Mouse (Mus musculus): ENCODE data around the gene C2cd3. TPM values are rescaled to one million over a fixed set of nuclear protein-coding genes. Genes with fewer than 3 reads are reported as not detected.

The C2cd3 gene
- polyA plus RNA-seq, 1 experiment from 2014 or later, result 13.2 TPM

- WGBS, result 97% methylated on average over 9 of the region's 9 CpGs
- H3K4me2 ChIP-seq (ENCODE audit: low read length), result no peak overlapping the region
- no peak for ATAC-seq
- peaks cover 26% of the 10 kb centered on the region for H3K4me1 ChIP-seq (ENCODE audit: control insufficient read depth, insufficient read depth, low read depth, low read length)
- no peak overlapping the region for H3K27ac ChIP-seq (ENCODE audit: low read depth, low read length)
- H3K27me3 ChIP-seq (replicated peaks; ENCODE audit: control insufficient read depth, insufficient read depth, low read length), result no peaks in the 10 kb centered on the region
- no peak overlapping the region for H3K9ac ChIP-seq (ENCODE audit: low read depth, low read length)
- no peaks in the 10 kb centered on the region for H3K36me3 ChIP-seq (ENCODE audit: control insufficient read depth, insufficient read depth, low read length)
- H3K9me3 ChIP-seq (ENCODE audit: control insufficient read depth, low read length), result no peaks in the 10 kb centered on the region
- no peak overlapping the region for H3K4me3 ChIP-seq (ENCODE audit: low read length)
These were observed 124.8 kb downstream of the C2cd3 start for GRCm38 (mm10) chr7:100496791-100497190.

- no peak overlapping the region for H3K9ac ChIP-seq (ENCODE audit: low read depth, low read length)
- no peak overlapping the region for H3K27ac ChIP-seq (ENCODE audit: low read depth, low read length)
- peaks cover 26% of the 10 kb centered on the region for H3K4me1 ChIP-seq (ENCODE audit: control insufficient read depth, insufficient read depth, low read depth, low read length)
- 75% methylated on average over 4 of the region's 4 CpGs for WGBS
- H3K36me3 ChIP-seq (ENCODE audit: control insufficient read depth, insufficient read depth, low read length), result no peaks in the 10 kb centered on the region
- H3K4me3 ChIP-seq (ENCODE audit: low read length), result no peak overlapping the region
- H3K9me3 ChIP-seq (ENCODE audit: control insufficient read depth, low read length), result no peaks in the 10 kb centered on the region
- ATAC-seq, result no peak
- H3K27me3 ChIP-seq (replicated peaks; ENCODE audit: control insufficient read depth, insufficient read depth, low read length), result no peaks in the 10 kb centered on the region
- H3K4me2 ChIP-seq (ENCODE audit: low read length), result no peak overlapping the region
These were observed 125.4 kb downstream of the C2cd3 start for GRCm38 (mm10) chr7:100497402-100497801.

GRCm38 (mm10) chr7:100497982-100498381 lies 125.9 kb downstream of the C2cd3 start:
- H3K4me2 ChIP-seq (ENCODE audit: low read length), result no peak overlapping the region
- no peak overlapping the region for H3K9ac ChIP-seq (ENCODE audit: low read depth, low read length)
- no peak overlapping the region for H3K27ac ChIP-seq (ENCODE audit: low read depth, low read length)
- peaks cover 22% of the 10 kb centered on the region for H3K4me1 ChIP-seq (ENCODE audit: control insufficient read depth, insufficient read depth, low read depth, low read length)
- no peaks in the 10 kb centered on the region for H3K9me3 ChIP-seq (ENCODE audit: control insufficient read depth, low read length)
- H3K4me3 ChIP-seq (ENCODE audit: low read length), result no peak overlapping the region
- no peak for ATAC-seq
- no peaks in the 10 kb centered on the region for H3K27me3 ChIP-seq (replicated peaks; ENCODE audit: control insufficient read depth, insufficient read depth, low read length)
- H3K36me3 ChIP-seq (ENCODE audit: control insufficient read depth, insufficient read depth, low read length), result no peaks in the 10 kb centered on the region
- WGBS, result 93% methylated on average over 12 of the region's 13 CpGs

DNA sequence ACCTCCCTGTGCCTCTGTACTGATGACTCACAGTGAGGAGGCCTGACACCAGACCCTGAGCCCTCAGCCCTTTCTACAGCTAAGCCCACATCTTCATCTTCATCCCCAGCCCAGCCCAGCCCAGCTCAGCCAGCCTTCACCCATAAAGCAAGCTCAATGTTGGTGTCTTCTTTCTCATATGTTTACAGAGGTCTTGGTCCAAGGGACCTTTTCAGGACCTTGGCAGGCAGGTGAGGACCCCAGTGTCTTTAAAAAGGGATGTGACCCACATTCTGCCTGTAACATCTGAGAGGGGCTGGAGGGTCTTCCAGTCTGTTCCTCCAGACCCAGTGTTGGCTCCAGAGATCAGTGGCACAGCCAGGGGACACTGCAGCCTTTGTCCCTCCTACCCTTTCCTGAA lies 127.4 kb downstream of the C2cd3 start:
- H3K36me3 ChIP-seq (ENCODE audit: control insufficient read depth, insufficient read depth, low read length), result no peaks in the 10 kb centered on the region
- no peak overlapping the region for H3K9ac ChIP-seq (ENCODE audit: low read depth, low read length)
- H3K4me2 ChIP-seq (ENCODE audit: low read length), result no peak overlapping the region
- H3K9me3 ChIP-seq (ENCODE audit: control insufficient read depth, low read length), result no peaks in the 10 kb centered on the region
- no peak overlapping the region for H3K4me3 ChIP-seq (ENCODE audit: low read length)
- H3K27me3 ChIP-seq (replicated peaks; ENCODE audit: control insufficient read depth, insufficient read depth, low read length), result no peaks in the 10 kb centered on the region
- H3K27ac ChIP-seq (ENCODE audit: low read depth, low read length), result no peak overlapping the region
- no peak for ATAC-seq
- H3K4me1 ChIP-seq (ENCODE audit: control insufficient read depth, insufficient read depth, low read depth, low read length), result peaks cover 14% of the 10 kb centered on the region

DNA sequence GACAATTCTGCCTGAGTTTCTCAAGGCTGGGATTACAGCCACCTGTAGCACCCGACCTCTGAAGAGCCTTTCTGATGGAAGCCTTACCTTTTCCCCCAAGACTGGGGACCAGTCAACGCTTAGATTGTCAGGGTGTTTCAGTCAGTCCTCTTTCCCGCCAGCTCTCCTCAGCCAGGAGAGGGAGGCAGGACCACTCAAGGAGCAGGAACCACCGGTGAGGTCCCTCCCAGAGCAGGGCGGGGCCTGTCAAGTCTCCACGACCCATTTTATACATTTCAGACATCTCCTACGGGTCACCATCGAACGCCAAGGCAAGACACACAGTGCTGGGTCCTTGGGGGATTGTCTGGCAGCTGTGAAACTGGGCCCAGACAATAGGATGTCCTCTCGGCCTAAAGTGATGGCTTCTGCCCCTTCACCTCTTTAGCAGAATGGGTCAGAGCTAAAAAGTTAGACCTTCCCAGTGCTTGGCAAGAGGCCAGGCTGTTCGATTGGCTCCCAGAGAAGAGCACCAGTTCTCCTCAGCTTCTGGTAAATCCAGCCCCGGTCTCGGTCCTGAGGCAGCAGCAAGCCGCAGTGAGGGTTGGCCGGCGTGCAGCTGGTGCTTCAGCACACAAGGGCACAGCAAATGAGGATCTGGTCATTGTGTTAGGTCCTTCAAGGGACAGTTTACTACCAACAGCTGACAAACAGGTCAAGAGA lies 128.4 kb downstream of the C2cd3 start:
- Histone ChIP-seq H3K27ac (ENCODE audit: low read depth, low read length) (no peak overlapping the region), H3K36me3 (ENCODE audit: control insufficient read depth, insufficient read depth, low read length) (no peaks in the 10 kb centered on the region), H3K9me3 (ENCODE audit: control insufficient read depth, low read length) (no peaks in the 10 kb centered on the region), H3K4me2 (ENCODE audit: low read length) (no peak overlapping the region), H3K9ac (ENCODE audit: low read depth, low read length) (no peak overlapping the region), H3K4me3 (ENCODE audit: low read length) (no peak overlapping the region), H3K27me3 (replicated peaks; ENCODE audit: control insufficient read depth, insufficient read depth, low read length) (no peaks in the 10 kb centered on the region), H3K4me1 (ENCODE audit: control insufficient read depth, insufficient read depth, low read depth, low read length) (peaks cover 10% of the 10 kb centered on the region)
- 69% methylated on average over 16 of the region's 16 CpGs for WGBS
- no peak for ATAC-seq

DNA sequence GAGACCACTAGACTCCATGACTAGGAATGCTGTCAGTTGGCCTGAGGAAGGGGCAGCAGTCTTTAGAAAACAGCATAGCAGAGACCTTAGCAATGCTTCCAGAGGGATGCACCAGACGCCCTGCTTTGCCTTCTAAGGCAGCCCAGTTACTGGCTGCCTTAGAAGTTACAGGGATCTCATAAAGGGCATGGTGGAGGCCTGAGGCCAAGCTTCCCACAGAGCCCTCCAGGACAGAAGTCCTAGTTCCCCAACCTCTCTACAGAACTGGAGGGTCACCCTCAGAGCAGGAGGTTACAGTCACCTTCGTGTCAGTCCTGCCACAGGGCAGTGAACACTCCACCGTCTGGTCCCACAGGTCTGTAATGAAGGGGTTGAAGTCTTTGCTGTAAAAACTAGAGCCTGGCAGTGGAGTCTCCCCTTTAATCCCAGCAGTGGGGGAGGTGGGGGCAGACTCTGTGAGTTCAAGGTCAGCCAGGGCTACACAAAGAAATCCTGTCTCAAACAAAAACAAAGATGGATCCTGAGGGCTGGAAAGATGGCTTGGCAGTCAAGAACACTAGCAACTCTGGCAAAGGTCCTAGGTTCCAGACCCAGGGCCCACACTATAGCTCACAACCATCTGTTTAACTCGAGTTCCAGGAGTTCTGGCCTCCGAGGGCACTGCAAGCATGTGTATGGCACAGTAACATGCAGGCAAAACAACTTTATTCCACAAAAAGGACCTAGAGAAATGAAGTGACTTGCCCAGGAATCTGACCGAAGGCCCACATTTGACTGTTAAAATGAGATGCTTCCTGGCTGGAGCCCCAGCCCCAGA lies 129.2 kb downstream of the C2cd3 start:
- Histone ChIP-seq H3K27me3 (replicated peaks; ENCODE audit: control insufficient read depth, insufficient read depth, low read length) (no peaks in the 10 kb centered on the region), H3K27ac (ENCODE audit: low read depth, low read length) (no peak overlapping the region)
- no peak for ATAC-seq

DNA sequence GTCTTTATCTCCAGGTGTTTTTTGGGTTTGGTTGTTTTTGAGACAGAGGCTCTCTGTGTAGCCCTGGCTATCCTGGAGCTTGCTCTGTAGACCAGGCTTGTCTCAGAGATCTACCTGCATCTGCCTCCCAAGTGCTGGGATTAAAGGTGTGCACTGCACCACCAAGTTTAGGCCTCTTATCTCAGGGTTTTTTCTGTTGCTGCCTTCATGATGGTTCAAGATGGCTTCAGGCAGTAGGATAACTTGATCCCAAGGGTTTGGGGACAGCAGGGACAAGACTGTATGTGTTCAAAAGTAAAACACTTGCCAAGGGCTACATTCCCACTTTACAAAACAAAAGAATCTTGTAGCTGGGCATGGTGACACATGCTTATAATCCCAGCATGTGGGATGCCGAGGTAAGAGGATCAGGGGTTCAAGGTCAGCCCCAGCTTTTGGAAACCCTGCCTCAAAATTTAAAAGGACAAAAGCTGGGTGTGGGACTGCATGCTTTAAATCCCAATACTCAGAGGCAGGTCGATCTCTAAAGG lies 129.9 kb downstream of the C2cd3 start:
- no peak overlapping the region for H3K27ac ChIP-seq (ENCODE audit: low read depth, low read length)
- no peak for ATAC-seq

More for the DNA sequence above, 129.2 kb downstream of the C2cd3 start:
- no peak overlapping the region for H3K4me2 ChIP-seq (ENCODE audit: low read length)
- H3K4me3 ChIP-seq (ENCODE audit: low read length), result no peak overlapping the region
- peaks cover 4% of the 10 kb centered on the region; the same call in 1 of the 2 replicates for H3K4me1 ChIP-seq (ENCODE audit: control insufficient read depth, insufficient read depth, low read depth, low read length)
- no peak overlapping the region for H3K9ac ChIP-seq (ENCODE audit: low read depth, low read length)
- 72% methylated on average over 6 of the region's 6 CpGs for WGBS
- H3K9me3 ChIP-seq (ENCODE audit: control insufficient read depth, low read length), result no peaks in the 10 kb centered on the region
- no peaks in the 10 kb centered on the region for H3K36me3 ChIP-seq (ENCODE audit: control insufficient read depth, insufficient read depth, low read length)

DNA sequence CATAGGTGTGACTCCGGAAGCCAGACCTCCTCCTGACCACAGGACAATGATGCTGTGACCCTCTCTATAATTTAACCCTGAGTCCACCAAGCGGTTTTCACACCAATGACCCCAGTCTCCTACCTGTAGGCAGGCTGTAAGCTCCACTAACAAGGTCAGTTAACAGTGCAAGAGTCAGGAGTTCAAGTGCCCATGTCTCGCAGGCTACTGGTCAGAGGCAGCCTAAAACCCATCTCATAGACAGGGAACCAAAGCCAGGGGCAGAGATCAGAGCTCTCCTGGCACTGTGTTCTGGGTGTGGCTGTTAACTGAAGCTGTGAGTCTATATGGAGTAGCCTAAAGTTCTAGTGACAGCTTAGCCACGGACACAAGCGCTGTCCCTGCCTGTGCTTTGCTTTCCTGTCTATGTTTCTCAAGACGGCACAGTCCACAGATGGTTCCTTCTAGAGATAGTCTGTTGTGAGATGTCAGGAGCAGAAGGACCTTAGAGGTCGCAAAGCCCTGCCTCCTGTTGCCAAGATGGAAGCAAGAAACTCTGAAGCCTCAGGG lies 130.4 kb downstream of the C2cd3 start:
- Histone ChIP-seq H3K9ac (ENCODE audit: low read depth, low read length) (no peak overlapping the region), H3K36me3 (ENCODE audit: control insufficient read depth, insufficient read depth, low read length) (no peaks in the 10 kb centered on the region), H3K4me3 (ENCODE audit: low read length) (no peak overlapping the region), H3K4me1 (ENCODE audit: control insufficient read depth, insufficient read depth, low read depth, low read length) (no peaks in the 10 kb centered on the region), H3K27ac (ENCODE audit: low read depth, low read length) (no peak overlapping the region), H3K4me2 (ENCODE audit: low read length) (no peak overlapping the region), H3K9me3 (ENCODE audit: control insufficient read depth, low read length) (no peaks in the 10 kb centered on the region), H3K27me3 (replicated peaks; ENCODE audit: control insufficient read depth, insufficient read depth, low read length) (no peaks in the 10 kb centered on the region)
- WGBS, result 81% methylated on average over 7 of the region's 7 CpGs
- ATAC-seq, result no peak

More for the DNA sequence above, 129.9 kb downstream of the C2cd3 start:
- H3K4me1 ChIP-seq (ENCODE audit: control insufficient read depth, insufficient read depth, low read depth, low read length), result no peaks in the 10 kb centered on the region; the same call in 1 of the 2 replicates
- H3K9ac ChIP-seq (ENCODE audit: low read depth, low read length), result no peak overlapping the region
- no peak overlapping the region for H3K4me3 ChIP-seq (ENCODE audit: low read length)
- H3K4me2 ChIP-seq (ENCODE audit: low read length), result no peak overlapping the region
- no peaks in the 10 kb centered on the region for H3K36me3 ChIP-seq (ENCODE audit: control insufficient read depth, insufficient read depth, low read length)
- no peaks in the 10 kb centered on the region for H3K27me3 ChIP-seq (replicated peaks; ENCODE audit: control insufficient read depth, insufficient read depth, low read length)
- no peaks in the 10 kb centered on the region for H3K9me3 ChIP-seq (ENCODE audit: control insufficient read depth, low read length)
- WGBS, result 52% methylated on average over 2 of the region's 2 CpGs

GRCm38 (mm10) chr7:100503076-100503475 lies 131.0 kb downstream of the C2cd3 start:
- Histone ChIP-seq H3K27me3 (replicated peaks; ENCODE audit: control insufficient read depth, insufficient read depth, low read length) (no peaks in the 10 kb centered on the region), H3K27ac (ENCODE audit: low read depth, low read length) (no peak overlapping the region), H3K4me3 (ENCODE audit: low read length) (no peak overlapping the region), H3K36me3 (ENCODE audit: control insufficient read depth, insufficient read depth, low read length) (no peaks in the 10 kb centered on the region), H3K9ac (ENCODE audit: low read depth, low read length) (no peak overlapping the region), H3K9me3 (ENCODE audit: control insufficient read depth, low read length) (no peaks in the 10 kb centered on the region), H3K4me2 (ENCODE audit: low read length) (no peak overlapping the region), H3K4me1 (ENCODE audit: control insufficient read depth, insufficient read depth, low read depth, low read length) (no peaks in the 10 kb centered on the region)
- ATAC-seq, result no peak
- 88% methylated on average over 5 of the region's 5 CpGs for WGBS
